Mouse (Mus musculus): ENCODE results near the gene Cfap65. TPM values are rescaled to one million over a fixed set of nuclear protein-coding genes. Genes with fewer than 3 reads are reported as not detected.

The Cfap65 gene
- total and polyA plus RNA-seq, 3 experiments: not detected

- no peaks in the 10 kb centered on the region for H3K36me3 ChIP-seq (ENCODE audit: control insufficient read depth in 1 of 2, insufficient read depth in 2 of 2, low read length in 2 of 2)
- H3K4me1 ChIP-seq (ENCODE audit: control insufficient read depth in 1 of 2, insufficient read depth in 2 of 2, low read length in 2 of 2): no peaks in the 10 kb centered on the region
- H3K9me3 ChIP-seq (replicated peaks; ENCODE audit: insufficient read depth, low read length): no peaks in the 10 kb centered on the region
- no peak for DNase-seq (ENCODE audit: low read depth, low spot score)
- no peak overlapping the region for H3K9ac ChIP-seq (ENCODE audit: control insufficient read depth, low read depth, low read length, poor library complexity, severe bottlenecking)
- peaks cover 0 to 6% of the 10 kb centered on the region in 2 experiments; a peak in 2 of 4 replicates for H3K27me3 ChIP-seq (ENCODE audit: control insufficient read depth in 1 of 2, insufficient read depth in 2 of 2, low read length in 2 of 2)
- no peak overlapping the region for H3K27ac ChIP-seq (ENCODE audit: control insufficient read depth, low read depth, low read length)
- TF ChIP-seq KAT2A (conservative IDR thresholded peaks at IDR 0.05; ENCODE audit: low read depth, low read length) (no peak), SMC3 (IDR thresholded peaks at IDR 0.05; ENCODE audit: low read depth, low read length) (no peak), MXI1 (IDR thresholded peaks at IDR 0.05; ENCODE audit: low read depth, low read length) (no peak), ZC3H11A (IDR thresholded peaks at IDR 0.05; ENCODE audit: low read depth, low read length) (no peak), POLR2A (IDR thresholded peaks at IDR 0.05; ENCODE audit: control insufficient read depth in 1 of 2, insufficient read depth in 1 of 2, low read depth in 1 of 2, low read length in 2 of 2, poor library complexity in 1 of 2) (no peak), SIN3A (IDR thresholded peaks at IDR 0.05; ENCODE audit: low read length) (no peak), ZMIZ1 (IDR thresholded peaks at IDR 0.05; ENCODE audit: low read depth, low read length) (no peak), RAD21 (IDR thresholded peaks at IDR 0.05; ENCODE audit: low read depth, low read length) (no peak), NELFE (IDR thresholded peaks at IDR 0.05; ENCODE audit: low read depth, low read length) (no peak), MEF2A (IDR thresholded peaks at IDR 0.05; ENCODE audit: extremely low read depth, insufficient replicate concordance, low read depth, low read length, poor library complexity, severe bottlenecking) (no peak), USF1 (IDR thresholded peaks at IDR 0.05; ENCODE audit: low read depth, low read length) (no peak), ZNF384 (IDR thresholded peaks at IDR 0.05; ENCODE audit: low read depth, low read length) (no peak), POLR2AphosphoS5 (IDR thresholded peaks at IDR 0.05; ENCODE audit: borderline replicate concordance, low read depth, low read length) (no peak), MAZ (IDR thresholded peaks at IDR 0.05; ENCODE audit: low read depth, low read length) (no peak), MYC (IDR thresholded peaks at IDR 0.05; ENCODE audit: low read depth, low read length) (no peak), MAFK (IDR thresholded peaks at IDR 0.05; ENCODE audit: borderline replicate concordance, low read depth, low read length) (no peak), TCF12 (IDR thresholded peaks at IDR 0.05; ENCODE audit: low read depth, low read length) (no peak), ZKSCAN1 (IDR thresholded peaks at IDR 0.05; ENCODE audit: low read depth, low read length) (no peak), GATA1 (IDR thresholded peaks at IDR 0.05; ENCODE audit: low read depth, low read length) (no peak), MYB (IDR thresholded peaks at IDR 0.05; ENCODE audit: low read depth, low read length) (no peak)
- no peak overlapping the region for H3K4me3 ChIP-seq (ENCODE audit: control insufficient read depth in 1 of 2, insufficient read depth in 1 of 2, low read depth in 2 of 2, low read length in 2 of 2)
- H3K79me2 ChIP-seq (ENCODE audit: control insufficient read depth, insufficient read depth, low read length, poor library complexity): no peaks in the 10 kb centered on the region
Measured at GRCm38 (mm10) chr1:74960059-74960458, 24.7 kb upstream of the Cfap65 start.

- Histone ChIP-seq H3K4me1 (ENCODE audit: control insufficient read depth in 1 of 2, insufficient read depth in 2 of 2, low read length in 2 of 2) (no peaks in the 10 kb centered on the region), H3K27me3 (ENCODE audit: control insufficient read depth in 1 of 2, insufficient read depth in 2 of 2, low read length in 2 of 2) (no peaks in the 10 kb centered on the region; a peak in 2 of 4 replicates), H3K79me2 (ENCODE audit: control insufficient read depth, insufficient read depth, low read length, poor library complexity) (no peaks in the 10 kb centered on the region), H3K4me3 (ENCODE audit: control insufficient read depth in 1 of 2, insufficient read depth in 1 of 2, low read depth in 2 of 2, low read length in 2 of 2) (no peak within 1 kb of the TSS), H3K9me3 (replicated peaks; ENCODE audit: insufficient read depth, low read length) (no peaks in the 10 kb centered on the region), H3K27ac (ENCODE audit: control insufficient read depth, low read depth, low read length) (no peak within 1 kb of the TSS), H3K9ac (ENCODE audit: control insufficient read depth, low read depth, low read length, poor library complexity, severe bottlenecking) (no peak within 1 kb of the TSS), H3K36me3 (ENCODE audit: control insufficient read depth in 1 of 2, insufficient read depth in 2 of 2, low read length in 2 of 2) (no peaks in the 10 kb centered on the region)
- TF ChIP-seq EP300 (IDR thresholded peaks at IDR 0.05; ENCODE audit: low read depth in 1 of 2, low read length in 2 of 2): no peak
- DNase-seq (ENCODE audit: low read depth, low spot score): no peak
Measured at GRCm38 (mm10) chr1:74951556-74952210, 16.3 kb upstream of the Cfap65 start, which contains the start of gene Ihh. Ihh (minus strand) TSS chr1:74951672.

Measured in MEL (cell line).